Mouse (Mus musculus) embryo, embryonic 11 days (tissue): ENCODE results near the gene Gjb3.

Experiments
- DNase-seq: peaks from one replicate; pipeline ENCODE4 v3.0.0-alpha.2; 2015

Gjb3 gene

GRCm38 (mm10) chr4:127278451-127279001 lies 52.1 kb downstream of the Gjb3 start:
- DNase-seq = peak; percentile 39
